Mouse (Mus musculus) gastrocnemius, postnatal 14 days (tissue): ENCODE measurements around the gene Dip2b. TPM values are rescaled to one million over a fixed set of nuclear protein-coding genes. Genes with fewer than 3 reads are reported as not detected.

ENCODE experiments used
- DNase-seq: peaks from one replicate; pipeline ENCODE4 v3.0.0; 2021; ENCODE audit warnings: mixed read lengths
- intact Hi-C: fragments of 180-260 bp; cut with DNase I; formaldehyde crosslinking; loops from one replicate; pipeline ENCODE4 v1.15.1; 2025; ENCODE audit warnings: low total_unique reads
- total RNA-seq, 2 experiments: library from RNA; stranded (reverse); gene quantifications; 2 replicates each; pipeline ENCODE4 v1.2.3; 2021

Gene Dip2b
- total RNA-seq, 2 experiments from 2014 or later = 10.8 to 13.2 TPM

GRCm38 (mm10) chr15:100115416-100115815 is 77.0 kb downstream of the Dip2b start:
- DNase-seq = no peak
- intact Hi-C loops = no loop called here

- no peak for DNase-seq
- intact Hi-C loops = no loop called here
Measured at GRCm38 (mm10) chr15:100116325-100116724, 77.9 kb downstream of the Dip2b start.

GRCm38 (mm10) chr15:100119225-100119788 is 80.8 kb downstream of the Dip2b start:
- no peak for DNase-seq
- intact Hi-C loops = no loop called here

- intact Hi-C loops = loop anchor here (5.0 kb wide), 1 partner anchor 74 kb away; no protein-coding TSS in a partner anchor
- no peak for DNase-seq
Measured at GRCm38 (mm10) chr15:100121437-100121836, 83.0 kb downstream of the Dip2b start.

- intact Hi-C loops = loop anchor here (5.0 kb wide), 1 partner anchor 77 kb away; no protein-coding TSS in a partner anchor
- no peak for DNase-seq
Measured at GRCm38 (mm10) chr15:100123867-100124266, 85.4 kb downstream of the Dip2b start.

- DNase-seq = no peak
- intact Hi-C loops = no loop called here
Measured at GRCm38 (mm10) chr15:100125245-100125644, 86.8 kb downstream of the Dip2b start.

GRCm38 (mm10) chr15:100126456-100127107 is 88.1 kb downstream of the Dip2b start:
- intact Hi-C loops = no loop called here
- DNase-seq = peak; percentile 84

GRCm38 (mm10) chr15:100129151-100129790 is 90.8 kb downstream of the Dip2b start:
- no peak for DNase-seq
- intact Hi-C loops = loop anchor here (2.0 kb wide), 1 partner anchor 90 kb away; the partner anchor contains the start of gene Dip2b

- no peak for DNase-seq
- intact Hi-C loops = no loop called here
Measured at GRCm38 (mm10) chr15:100139665-100140064, 101.2 kb downstream of the Dip2b start.

GRCm38 (mm10) chr15:100140428-100140827 is 102.0 kb downstream of the Dip2b start:
- no peak for DNase-seq
- intact Hi-C loops = no loop called here

GRCm38 (mm10) chr15:100143091-100143801 is 104.8 kb downstream of the Dip2b start:
- DNase-seq = peak; percentile 38
- intact Hi-C loops = no loop called here

GRCm38 (mm10) chr15:100144854-100145824 is 106.7 kb downstream of the Dip2b start:
- no peak for DNase-seq
- intact Hi-C loops = no loop called here

- DNase-seq = no peak
- intact Hi-C loops = no loop called here
Measured at GRCm38 (mm10) chr15:100145917-100146316, 107.5 kb downstream of the Dip2b start.

GRCm38 (mm10) chr15:100150593-100150992 is 112.1 kb downstream of the Dip2b start:
- intact Hi-C loops = no loop called here

GRCm38 (mm10) chr15:100152321-100152720 is 113.9 kb downstream of the Dip2b start:
- intact Hi-C loops = no loop called here
- no peak for DNase-seq

More at GRCm38 (mm10) chr15:100150593-100150992, 112.1 kb downstream of the Dip2b start:
- no peak for DNase-seq

- intact Hi-C loops = no loop called here
- DNase-seq = no peak
Measured at GRCm38 (mm10) chr15:100153024-100153423, 114.6 kb downstream of the Dip2b start.

GRCm38 (mm10) chr15:100156095-100156707 is 117.7 kb downstream of the Dip2b start:
- no peak for DNase-seq
- intact Hi-C loops = no loop called here

- peak; percentile 26 for DNase-seq
- intact Hi-C loops = no loop called here
Measured at GRCm38 (mm10) chr15:100156781-100157470, 118.5 kb downstream of the Dip2b start.
